Mouse (Mus musculus): ENCODE data around the gene Gltpd2.
"Not testable (repeated sequence)": the region's sequence is repeated elsewhere in the genome, so short reads cannot be mapped to it uniquely, and the experiment has no call there.

The Gltpd2 gene

DNA sequence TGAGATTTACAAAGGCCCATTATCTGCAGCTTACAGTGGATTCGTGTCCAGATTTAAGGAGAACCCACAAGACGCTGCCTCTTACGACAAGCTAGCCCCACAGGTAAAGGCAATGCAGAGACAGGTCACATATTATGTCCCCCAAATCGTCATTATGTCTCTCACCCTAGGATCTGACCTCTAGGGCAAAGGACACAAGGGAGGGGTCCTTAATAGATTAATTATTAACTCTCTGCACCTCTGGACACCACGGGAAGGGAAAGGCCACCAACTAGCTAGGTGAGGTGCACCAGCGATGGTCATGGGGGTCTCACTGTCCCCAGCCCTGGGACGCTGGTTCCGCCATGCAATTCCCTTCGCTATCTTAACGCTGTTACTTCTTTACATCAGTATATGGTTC lies at the start of gene Gltpd2:
TSS of gene Gltpd2 (plus strand) at position 274 of the 400 bp plus-strand sequence.
- DNase-seq (ENCODE audit: low spot score), result no peak

- DNase-seq (ENCODE audit: low spot score), result no peak
These were observed 49.2 kb upstream of the Gltpd2 start for GRCm38 (mm10) chr11:70469764-70470163.

GRCm38 (mm10) chr11:70472716-70473115 lies 46.3 kb upstream of the Gltpd2 start:
- no peak for DNase-seq (ENCODE audit: low spot score)

DNA sequence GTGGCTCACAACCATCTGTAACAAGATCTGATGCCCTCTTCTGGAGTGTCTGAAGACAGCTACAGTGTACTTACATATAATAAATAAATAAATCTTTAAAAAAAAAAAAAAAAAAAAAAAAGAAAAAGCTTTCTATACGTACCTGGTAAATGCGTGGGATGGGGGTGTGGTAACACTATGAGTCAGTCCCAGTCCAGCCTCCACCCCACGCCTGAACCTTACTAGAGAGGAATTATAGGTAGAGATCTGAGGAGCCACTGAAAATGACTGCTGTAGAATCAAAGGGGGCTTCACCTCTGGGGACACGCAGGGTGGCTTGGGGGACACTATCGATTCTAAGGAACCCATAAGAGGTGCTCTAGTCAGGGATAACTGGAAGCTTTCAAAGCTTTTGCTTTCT lies 45.7 kb upstream of the Gltpd2 start:
- DNase-seq (ENCODE audit: low spot score), result not testable (repeated sequence)

- no peak for DNase-seq (ENCODE audit: low spot score)
These were observed 44.0 kb upstream of the Gltpd2 start for GRCm38 (mm10) chr11:70474872-70475534.

DNA sequence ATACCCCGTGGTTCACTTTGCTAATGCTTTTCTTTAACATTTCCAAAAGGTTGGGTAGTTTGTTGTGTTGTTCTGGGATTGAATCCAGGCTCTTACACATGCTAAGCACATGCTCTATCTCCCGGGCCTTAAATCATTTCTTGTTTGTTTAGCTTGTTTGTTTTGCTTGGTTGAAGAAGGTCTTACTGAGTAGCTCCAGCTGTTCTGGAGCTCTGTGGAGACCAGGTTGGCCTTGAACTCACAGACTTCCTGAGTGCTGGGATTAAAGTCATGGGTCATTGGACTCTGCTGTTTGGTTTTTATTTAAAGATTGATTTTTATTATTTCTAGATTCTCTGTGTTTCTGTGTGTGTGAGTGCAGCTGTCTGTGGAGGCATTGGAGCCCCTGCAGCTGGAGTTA lies 33.5 kb upstream of the Gltpd2 start:
- DNase-seq (ENCODE audit: low spot score), result no peak

GRCm38 (mm10) chr11:70487816-70488215 lies 31.2 kb upstream of the Gltpd2 start:
- DNase-seq (ENCODE audit: low spot score), result no peak

- DNase-seq (ENCODE audit: low spot score), result no peak
These were observed 29.9 kb upstream of the Gltpd2 start for GRCm38 (mm10) chr11:70489138-70489537.

GRCm38 (mm10) chr11:70489684-70490083 lies 29.3 kb upstream of the Gltpd2 start:
- peak; percentile 41 for DNase-seq (ENCODE audit: low spot score)

- peak; percentile 55 for DNase-seq (ENCODE audit: low spot score)
These were observed 19.2 kb upstream of the Gltpd2 start for GRCm38 (mm10) chr11:70499566-70500475.

DNA sequence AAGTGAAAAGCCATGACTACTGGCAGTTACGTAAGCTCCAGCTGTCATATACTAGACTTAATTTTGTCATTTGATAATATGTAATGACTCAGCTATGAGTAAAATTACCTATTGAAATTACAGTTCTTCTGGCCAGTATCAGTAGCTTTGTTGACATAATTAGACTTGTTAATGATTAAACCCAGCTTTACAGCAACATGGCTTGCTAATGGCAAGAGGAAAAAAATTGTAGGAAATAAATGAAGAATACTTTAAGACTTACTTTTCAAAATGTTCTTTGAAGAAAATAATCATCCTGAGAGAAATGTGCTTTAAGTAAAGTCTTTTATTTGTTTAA lies 18.6 kb upstream of the Gltpd2 start:
- DNase-seq (ENCODE audit: low spot score), result no peak

DNA sequence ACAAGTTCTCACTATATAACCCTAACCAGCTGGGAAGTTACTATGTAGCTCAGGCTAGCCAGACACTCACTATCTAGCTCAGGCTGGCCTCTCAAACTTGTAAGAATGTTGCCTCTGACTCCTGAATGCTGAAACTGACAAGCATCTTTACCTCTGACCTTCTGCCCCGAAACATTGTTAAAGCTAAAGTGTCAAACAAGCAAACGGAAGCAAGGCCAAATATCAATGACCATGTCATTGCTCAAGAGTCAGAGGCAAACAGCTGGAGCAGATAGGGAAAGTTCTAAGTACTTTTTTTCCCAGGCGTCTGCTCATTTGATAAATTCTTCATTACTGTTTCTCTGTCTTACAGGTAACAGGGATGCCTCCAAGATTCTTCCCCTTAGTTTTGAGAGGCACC lies 17.0 kb upstream of the Gltpd2 start:
- no peak for DNase-seq (ENCODE audit: low spot score)

DNA sequence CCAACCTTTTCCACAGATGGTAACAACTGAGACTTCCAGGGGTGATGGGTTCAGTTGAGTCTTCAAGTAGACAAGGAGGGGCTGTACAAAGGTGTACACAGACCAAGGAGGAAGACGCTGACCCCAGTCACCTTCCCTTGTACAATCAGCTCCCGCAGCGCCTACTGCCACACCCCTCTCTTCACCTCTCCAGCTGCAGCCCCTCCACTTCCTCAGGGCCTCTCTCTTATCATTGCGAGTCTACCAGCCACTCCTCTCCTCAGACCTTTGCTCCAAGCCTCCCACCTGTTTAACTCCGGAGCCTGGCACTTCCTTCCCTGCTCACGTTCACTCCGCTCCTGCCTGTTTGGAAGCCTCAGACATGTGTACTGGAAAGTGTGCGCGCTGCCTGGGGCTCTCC lies 14.0 kb upstream of the Gltpd2 start, which contains the start of gene Tm4sf5:
TSS of gene Tm4sf5 (plus strand) at position 275 of the 400 bp plus-strand sequence.
- no peak for DNase-seq (ENCODE audit: low spot score)

DNA sequence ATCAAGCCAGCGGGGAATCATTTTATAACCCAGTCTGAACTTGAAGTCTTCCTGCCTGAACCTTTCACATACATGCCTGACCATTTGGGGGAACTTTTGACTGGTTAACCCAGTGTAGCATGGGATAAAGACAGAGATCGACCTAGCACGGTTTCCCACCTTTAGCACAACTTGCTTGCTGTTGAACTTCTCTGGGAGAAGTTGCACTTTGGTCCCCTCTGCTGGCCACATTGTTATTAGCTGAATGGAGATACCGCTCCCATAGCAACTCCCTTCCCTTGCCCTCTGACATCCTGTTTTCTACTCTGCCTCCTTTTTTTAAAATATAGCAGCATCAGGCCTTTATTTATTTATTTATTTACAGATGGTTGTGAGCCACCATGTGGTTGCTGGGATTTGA lies 12.6 kb upstream of the Gltpd2 start:
- peak; percentile 84 for DNase-seq (ENCODE audit: low spot score)

DNA sequence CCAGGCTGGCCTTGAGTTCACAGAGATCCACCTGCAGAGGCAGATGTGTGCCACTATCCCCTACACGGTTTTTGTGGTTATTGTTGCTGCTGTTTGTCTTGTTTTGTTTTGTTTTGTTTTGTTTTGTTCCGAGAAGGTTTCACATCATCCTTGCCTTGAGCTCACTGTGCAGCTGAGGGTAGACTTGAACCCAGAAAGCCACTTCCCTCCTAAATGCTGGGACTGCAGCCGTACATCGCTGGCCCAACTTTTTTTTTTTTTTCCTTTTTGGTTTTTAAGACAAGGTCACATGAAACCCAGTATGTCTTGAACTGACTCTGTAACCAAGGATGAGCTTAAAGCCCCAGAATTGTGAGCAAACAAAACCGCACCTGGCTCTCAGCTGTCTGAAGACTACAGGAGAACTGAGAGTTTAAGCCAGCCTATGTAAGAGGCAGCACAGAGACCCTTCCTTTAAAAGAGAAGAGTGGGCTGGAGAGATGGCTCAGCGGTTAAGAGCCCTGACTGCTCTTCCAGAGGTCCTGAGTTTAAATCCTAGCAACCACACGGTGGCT lies 12.0 kb upstream of the Gltpd2 start:
- DNase-seq (ENCODE audit: low spot score), result no peak

GRCm38 (mm10) chr11:70509753-70510564 lies 9.0 kb upstream of the Gltpd2 start:
- DNase-seq (ENCODE audit: low spot score), result peak; percentile 30

DNA sequence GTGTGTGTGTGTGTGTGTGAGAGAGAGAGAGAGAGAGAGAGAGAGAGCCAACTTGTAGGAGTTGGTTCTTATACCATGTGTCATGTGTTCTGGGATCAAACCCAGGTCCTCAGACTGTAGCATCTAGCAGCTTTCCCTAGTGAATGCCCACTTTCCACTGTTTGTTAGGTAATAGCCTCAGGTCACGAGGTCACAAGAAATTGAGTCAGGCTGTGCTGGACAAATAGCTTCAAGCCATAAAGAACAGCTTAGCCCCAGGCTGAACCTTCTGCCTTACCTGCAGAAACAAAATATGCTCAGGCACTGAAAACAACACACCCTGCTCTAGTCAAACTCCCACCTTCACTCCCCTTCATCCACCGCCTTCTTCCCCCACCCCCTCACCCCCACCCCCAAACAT lies 7.8 kb upstream of the Gltpd2 start:
- no peak for DNase-seq (ENCODE audit: low spot score)

- no peak for DNase-seq (ENCODE audit: low spot score)
These were observed 7.2 kb upstream of the Gltpd2 start for GRCm38 (mm10) chr11:70511825-70512224.

DNA sequence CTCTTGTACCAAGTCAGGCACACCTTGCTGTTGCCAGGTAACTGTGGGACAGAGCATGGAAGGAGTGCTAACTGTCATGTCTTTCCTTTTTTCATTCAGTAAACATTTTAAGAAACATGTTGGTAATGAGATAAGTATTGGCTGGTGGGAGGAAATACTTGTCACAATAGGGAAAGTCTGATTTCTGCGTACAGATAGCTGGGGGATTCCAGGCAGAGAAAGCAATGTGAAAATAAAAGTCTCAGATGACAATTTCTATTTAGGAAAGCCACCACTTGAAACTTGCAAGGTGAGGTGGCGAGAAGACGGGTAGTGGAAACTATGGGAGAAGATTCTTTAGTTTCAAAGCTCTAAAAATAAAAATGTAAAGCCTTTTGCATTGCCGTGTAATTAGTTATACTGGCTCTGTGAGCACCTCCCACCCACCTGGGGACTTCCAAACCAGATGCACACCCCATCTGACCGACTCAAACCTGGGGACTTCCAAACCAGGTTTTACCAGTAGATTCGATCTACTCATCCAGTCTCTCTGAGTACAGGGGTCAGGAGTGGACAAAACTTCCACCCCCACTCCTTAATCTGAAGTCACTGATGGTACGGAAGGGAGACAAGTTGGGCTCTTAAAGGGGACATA lies 6.2 kb upstream of the Gltpd2 start:
- no peak for DNase-seq (ENCODE audit: low spot score)

DNA sequence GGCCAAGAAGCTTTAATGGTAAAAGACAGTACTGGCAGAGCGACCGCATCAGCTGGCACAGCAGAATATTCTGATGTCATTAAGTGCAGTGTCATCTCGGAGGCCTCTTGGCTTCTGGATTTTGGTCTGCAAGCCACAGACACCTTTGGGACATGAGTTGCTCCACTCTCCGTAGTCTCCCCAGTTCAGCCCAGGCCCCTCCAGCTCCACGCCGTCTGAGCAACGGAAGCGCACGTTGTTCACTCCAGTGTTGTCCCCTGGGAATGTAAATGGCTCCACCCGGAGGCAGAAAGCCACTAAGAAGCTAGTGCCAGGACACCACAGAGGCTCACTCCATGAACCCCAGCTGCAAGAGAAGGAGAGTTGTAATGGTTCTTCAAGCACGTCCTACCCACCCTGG lies 5.5 kb upstream of the Gltpd2 start:
- DNase-seq (ENCODE audit: low spot score), result no peak

GRCm38 (mm10) chr11:70514288-70514687 lies 4.7 kb upstream of the Gltpd2 start, which contains the start of gene Vmo1:
Vmo1 (minus strand) TSS chr11:70514616.
- DNase-seq (ENCODE audit: low spot score), result no peak

DNA sequence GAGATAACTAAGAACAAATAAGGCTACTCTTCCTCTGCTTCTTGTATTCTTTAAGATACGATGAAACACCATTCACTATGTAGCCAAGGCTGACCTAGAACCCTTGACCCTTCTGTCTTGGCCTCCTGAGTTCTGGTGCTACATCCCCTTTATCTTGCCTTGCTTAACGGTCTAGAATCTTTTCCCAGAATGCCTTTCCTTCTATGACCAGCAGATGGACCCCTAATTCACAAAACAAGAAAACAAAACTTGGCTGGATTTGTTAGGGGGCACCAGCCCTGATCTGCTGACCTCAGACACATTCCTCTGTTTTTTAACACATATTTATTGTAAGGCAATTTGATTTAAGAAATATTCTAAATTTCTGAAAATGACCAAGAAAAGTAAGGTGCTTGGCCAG lies 2.6 kb upstream of the Gltpd2 start:
- peak; percentile 43 for DNase-seq (ENCODE audit: low spot score)
